Mouse (Mus musculus) embryonic fibroblast, embryonic 13.5 days (primary cell): ENCODE data around the gene Tprkb. TPM values are rescaled to one million over a fixed set of nuclear protein-coding genes. Genes with fewer than 3 reads are reported as not detected.
"Not testable (repeated sequence)": the region's sequence is repeated elsewhere in the genome, so short reads cannot be mapped to it uniquely, and the experiment has no call there.

Source experiments
- H3K27ac ChIP-seq: 2 replicates; pipeline ENCODE4 v1.5.1; 2012; ENCODE audit warnings: low read length, control low read depth, inconsistent platforms; ENCODE audit not compliant: insufficient read depth
- H3K4me1 ChIP-seq: 2 replicates; pipeline ENCODE4 v1.6.1; 2011; ENCODE audit warnings: low read length; ENCODE audit not compliant: control insufficient read depth, insufficient read depth
- H3K4me3 ChIP-seq: 2 replicates; pipeline ENCODE4 v1.5.1; 2011; ENCODE audit warnings: mild to moderate bottlenecking, control low read depth, low read length; ENCODE audit not compliant: insufficient read depth
- CTCF ChIP-seq: IDR thresholded peaks from 2 replicates; pipeline ENCODE4 v1.5.1; 2011; ENCODE audit warnings: mild to moderate bottlenecking, control low read depth, low read length, moderate library complexity, borderline replicate concordance; ENCODE audit not compliant: insufficient read depth
- POLR2A ChIP-seq: IDR thresholded peaks from 2 replicates; pipeline ENCODE4 v1.6.1; 2011; ENCODE audit warnings: low read depth, mild to moderate bottlenecking, control low read depth, low read length, moderate library complexity
- polyA plus RNA-seq: library from polyadenylated mRNA; stranded (reverse); fragments of >200 nt; gene quantifications from 2 replicates; pipeline ENCODE4 v1.2.4, GENCODE M21; 2011; ENCODE audit warnings: low read depth; ENCODE audit not compliant: missing spikeins, insufficient read length

The Tprkb gene
- polyA plus RNA-seq, 1 experiment = 33.1 TPM

DNA sequence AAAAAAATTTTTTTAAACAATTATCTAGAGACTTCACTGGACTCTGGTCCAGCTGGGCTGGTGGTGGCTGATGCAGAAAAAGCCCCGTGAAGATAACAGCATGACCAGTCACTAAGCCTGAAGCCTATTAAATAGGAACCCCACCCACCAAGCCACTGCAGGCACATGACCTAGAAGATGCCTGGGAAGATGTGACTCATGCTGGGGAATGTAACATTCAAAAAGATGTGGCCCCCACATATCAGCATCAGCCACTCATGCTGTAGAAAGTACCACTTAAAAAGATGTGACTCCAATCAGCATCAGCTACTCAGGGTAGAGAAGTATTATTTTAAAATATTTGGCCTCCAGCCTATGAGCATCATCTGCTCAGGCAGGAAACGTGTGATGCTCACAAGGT is 58.2 kb downstream of the Tprkb start:
- Histone ChIP-seq H3K4me3 (no peak overlapping the region), H3K27ac (no peak overlapping the region), H3K4me1 (peaks cover 15% of the 10 kb centered on the region)
- no peak for TF ChIP-seq POLR2A
- no peak for TF ChIP-seq CTCF

DNA sequence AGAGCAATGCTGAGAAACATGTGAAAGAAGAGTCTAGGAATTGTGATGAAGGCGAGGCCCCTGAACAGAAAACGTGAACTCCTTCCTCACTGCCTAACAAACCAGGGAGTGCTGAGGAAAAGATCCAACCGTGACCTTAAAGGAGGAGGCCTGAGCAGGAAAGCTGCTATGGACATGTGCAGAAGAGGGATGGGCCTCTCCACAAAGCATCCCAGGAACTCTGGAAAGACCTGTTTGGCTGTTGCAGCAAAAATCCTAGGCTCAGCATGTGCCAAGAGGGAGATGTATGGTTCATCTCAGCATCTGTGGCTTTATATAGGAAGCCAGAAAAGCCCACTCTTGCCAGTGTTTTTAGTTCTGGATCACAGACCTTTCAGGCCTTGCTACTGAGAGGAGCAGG is 61.0 kb downstream of the Tprkb start:
- H3K4me1 ChIP-seq = peaks cover 15% of the 10 kb centered on the region
- H3K27ac ChIP-seq = peak overlapping the region; percentile 62
- no peak overlapping the region for H3K4me3 ChIP-seq
- TF ChIP-seq CTCF (no peak), POLR2A (no peak)

GRCm38 (mm10) chr6:85973336-85973735 is 61.7 kb downstream of the Tprkb start:
- H3K4me3 ChIP-seq = no peak overlapping the region
- H3K27ac ChIP-seq = peak overlapping the region; percentile 62
- TF ChIP-seq POLR2A (no peak), CTCF (no peak)
- peaks cover 15% of the 10 kb centered on the region for H3K4me1 ChIP-seq

DNA sequence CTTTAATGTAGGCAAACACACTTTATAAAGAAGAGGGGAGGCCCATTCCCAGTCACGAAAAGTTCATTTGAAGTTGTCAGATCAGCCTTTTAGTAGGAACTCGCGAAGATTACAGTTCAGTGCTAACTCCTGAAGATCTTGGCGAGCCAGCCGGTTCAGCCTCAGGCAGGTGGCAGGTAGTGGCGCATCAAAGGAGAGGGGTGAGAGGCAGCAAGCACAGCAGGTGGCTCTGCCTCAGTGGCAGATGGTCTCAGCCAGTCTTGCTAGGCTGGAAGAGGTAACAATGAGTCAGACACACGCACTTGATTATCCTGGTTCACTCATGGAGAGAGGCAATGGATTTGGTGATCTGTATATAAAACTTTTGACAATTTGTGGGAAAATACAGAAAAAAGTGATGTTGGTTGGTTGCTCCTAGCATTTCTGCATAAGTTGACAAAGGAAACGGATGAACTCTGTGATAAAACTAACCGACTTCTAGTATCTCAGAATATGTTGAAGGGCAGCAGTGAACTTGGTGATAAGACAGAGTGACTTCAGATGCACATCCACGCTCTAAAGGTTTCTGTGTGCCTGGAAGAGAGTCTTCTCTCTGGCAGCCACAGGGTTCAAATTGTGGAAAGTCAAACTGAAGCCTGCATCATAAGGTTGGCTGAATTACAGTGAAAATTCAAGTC is 63.4 kb downstream of the Tprkb start:
- Histone ChIP-seq H3K4me1 (peaks cover 14% of the 10 kb centered on the region), H3K4me3 (no peak overlapping the region)
- TF ChIP-seq CTCF = no peak
- TF ChIP-seq POLR2A = no peak

DNA sequence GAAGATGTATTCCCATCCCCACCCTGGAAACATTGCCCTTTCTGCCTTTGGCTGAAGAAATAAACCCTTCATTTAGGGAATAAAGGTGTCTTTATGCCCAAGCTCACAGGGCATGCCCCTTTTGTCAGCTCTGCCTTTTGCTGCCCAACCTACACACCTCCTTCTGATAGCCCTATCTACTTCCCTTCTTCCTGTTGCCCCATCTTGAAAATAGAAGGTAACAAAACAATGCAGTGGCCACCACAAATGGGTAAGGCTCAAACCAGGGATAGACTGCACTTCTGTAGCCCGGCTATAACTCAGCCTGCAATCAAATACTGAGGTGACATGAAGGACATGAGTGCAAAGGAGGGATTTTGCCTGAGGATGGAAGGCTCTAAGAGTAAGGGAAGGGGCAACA is 64.1 kb downstream of the Tprkb start:
- no peak for TF ChIP-seq POLR2A
- no peak for TF ChIP-seq CTCF
- Histone ChIP-seq H3K27ac (no peak overlapping the region), H3K4me1 (peaks cover 12% of the 10 kb centered on the region), H3K4me3 (no peak overlapping the region)

More for the DNA sequence above, 63.4 kb downstream of the Tprkb start:
- no peak overlapping the region for H3K27ac ChIP-seq

DNA sequence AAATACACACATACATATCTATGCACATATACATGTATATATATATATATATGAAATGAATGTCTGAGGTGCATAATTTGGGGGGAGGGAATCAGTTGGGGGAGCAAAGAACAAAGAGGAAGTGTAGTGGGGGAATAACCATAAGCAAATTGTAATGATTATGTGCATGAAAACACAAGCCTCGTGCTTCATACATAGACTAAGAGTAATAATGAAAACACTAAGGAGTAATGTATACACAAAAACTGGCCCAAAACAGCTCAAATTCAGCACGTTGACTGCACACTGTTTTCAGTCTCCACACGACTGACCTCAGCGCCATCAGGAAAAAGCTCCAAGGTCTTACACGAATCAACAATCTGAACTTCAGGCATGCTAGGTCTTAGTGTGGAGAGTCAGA is 64.6 kb downstream of the Tprkb start:
- Histone ChIP-seq H3K27ac (no peak overlapping the region), H3K4me3 (no peak overlapping the region), H3K4me1 (peaks cover 12% of the 10 kb centered on the region)
- TF ChIP-seq CTCF (no peak), POLR2A (no peak)

DNA sequence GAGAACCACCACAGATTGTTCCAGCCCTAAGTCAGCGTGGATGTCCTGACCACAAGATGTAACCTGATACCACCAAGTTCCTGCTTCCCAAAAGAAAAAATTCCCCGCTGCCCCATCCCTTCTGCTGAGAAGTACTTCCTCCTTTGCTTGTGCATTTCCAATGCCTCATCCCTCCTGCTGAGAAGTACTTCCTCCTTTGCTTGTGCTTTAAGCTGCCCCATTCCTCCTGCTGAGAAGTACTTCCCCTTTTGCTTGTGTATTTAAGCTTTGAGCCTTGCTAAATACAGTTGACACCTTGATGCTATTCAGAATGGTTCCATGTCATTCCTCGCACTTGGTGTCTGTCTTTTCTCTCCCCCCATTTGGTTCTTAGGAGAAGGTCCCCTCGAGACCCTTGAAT is 67.1 kb downstream of the Tprkb start:
- not testable (repeated sequence) for H3K4me1 ChIP-seq, H3K27ac ChIP-seq, H3K4me3 ChIP-seq

Other genes with a start within 250 kb of the Tprkb start
- gene Nat8f7, start 198.7 kb upstream of the Tprkb start, polyA plus RNA-seq = not detected in 2 replicates
- gene Nat8f3, start 146.1 kb upstream of the Tprkb start, polyA plus RNA-seq = not detected in 2 replicates
- not detected in 2 replicates for gene Nat8f6, start 90.9 kb upstream of the Tprkb start, polyA plus RNA-seq
- gene Nat8f5, start 90.9 kb upstream of the Tprkb start, polyA plus RNA-seq = not detected in 2 replicates
- gene Nat8, start 79.8 kb upstream of the Tprkb start, polyA plus RNA-seq = not detected in 2 replicates
- gene Nat8f2, start 42.7 kb upstream of the Tprkb start, polyA plus RNA-seq = not detected in 2 replicates
- gene Nat8f4, start 7.0 kb upstream of the Tprkb start, polyA plus RNA-seq = 0.17 and 0.56 TPM in 2 replicates
- 1.5 TPM in 2 replicates for gene Nat8f1, start 3.8 kb downstream of the Tprkb start, polyA plus RNA-seq
- 110 and 114 TPM in 2 replicates for gene Dusp11, start 49.8 kb downstream of the Tprkb start, polyA plus RNA-seq
- not detected in 2 replicates for gene Figla, start 104.3 kb downstream of the Tprkb start, polyA plus RNA-seq
- gene Add2, start 116.8 kb downstream of the Tprkb start, polyA plus RNA-seq = 0.11 and 0.17 TPM in 2 replicates